9 mouse cellular contexts compared by ENCODE assay signal in the genomic region with DNA sequence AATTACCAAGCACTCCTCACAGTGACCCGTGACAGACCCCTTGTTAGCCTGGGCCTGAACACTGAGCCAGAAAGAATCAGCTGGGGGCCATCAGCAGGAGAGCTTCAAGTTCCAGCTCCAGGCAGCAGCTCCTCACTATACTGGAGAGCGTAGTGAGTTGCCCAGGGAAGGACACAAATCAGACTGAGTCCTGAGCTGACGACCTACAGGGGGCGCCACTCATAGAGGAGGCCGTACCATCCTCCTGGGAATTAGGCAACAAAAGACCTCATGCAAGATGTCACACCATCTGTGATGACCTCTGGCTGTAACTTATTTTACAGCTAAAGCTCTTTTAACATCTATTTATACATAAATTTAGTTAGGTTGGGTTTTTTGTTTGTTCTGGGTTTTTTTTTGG.
DNase-seq lines count a peak whose midpoint lies in the region; ATAC-seq and TF ChIP-seq lines count a peak whose summit lies in the region.
"Had no signal": no experiment of that assay in that cellular context is flagged by ENCODE, and none has a peak within 500 bp of the region (broad histone marks: within the 10 kb centered on the region; RNA-seq: fewer than 3 reads in every experiment).

No protein-coding gene starts in this region.

- H3K4me2 ChIP-seq in liver, embryonic 14.5 days (ENCODE audit: low read depth) = no peak overlapping the region

- no peak for TF ChIP-seq POLR2A in kidney, adult 2 months (IDR thresholded peaks at IDR 0.05; ENCODE audit: low read depth, low read length)

- no peaks in the 10 kb centered on the region for H3K36me3 ChIP-seq in E14TG2a.4 (ENCODE audit: insufficient read depth, low read length)
- H3K36me3 ChIP-seq in liver, embryonic 14.5 days (replicated peaks; ENCODE audit: control insufficient read depth, insufficient read depth, low read depth) = no peaks in the 10 kb centered on the region
- H3K36me3 ChIP-seq in kidney, adult 2 months (ENCODE audit: control insufficient read depth, insufficient read depth, low read length) = no peaks in the 10 kb centered on the region

- no peaks in the 10 kb centered on the region for H3K9me3 ChIP-seq in E14TG2a.4 (ENCODE audit: low read length)
- H3K9me3 ChIP-seq in liver, embryonic 14.5 days (ENCODE audit: control insufficient read depth, low read length) = no peaks in the 10 kb centered on the region

- peak; percentile 67 for TF ChIP-seq CTCF in layer of hippocampus, adult 2 months (conservative IDR thresholded peaks at IDR 0.05)
- peak; percentile 46 for TF ChIP-seq CTCF in E14TG2a.4 (conservative IDR thresholded peaks at IDR 0.05; ENCODE audit: low read length)
- peak; percentile 65 for TF ChIP-seq CTCF in liver, embryonic 14.5 days (IDR thresholded peaks at IDR 0.05; ENCODE audit: low read depth)
- TF ChIP-seq CTCF in kidney, adult 2 months (conservative IDR thresholded peaks at IDR 0.05; ENCODE audit: insufficient read depth, insufficient read length, low read depth, low read length) = no peak; the same call in 1 of the 2 replicates

- H3K27ac ChIP-seq in layer of hippocampus, adult 2 months = peak overlapping the region; percentile 84
- no peak overlapping the region for H3K27ac ChIP-seq in liver, embryonic 14.5 days
- no peak overlapping the region for H3K27ac ChIP-seq in kidney, adult 2 months (ENCODE audit: insufficient read depth, low read depth, low read length)

- no peaks in the 10 kb centered on the region; the same call in 1 of the 2 replicates for H3K27me3 ChIP-seq in E14TG2a.4 (ENCODE audit: insufficient read depth, low read length)
- no peaks in the 10 kb centered on the region for H3K27me3 ChIP-seq in liver, embryonic 14.5 days (ENCODE audit: control insufficient read depth, insufficient read depth, low read length)
- H3K27me3 ChIP-seq in kidney, adult 2 months (replicated peaks; ENCODE audit: control insufficient read depth, insufficient read depth, low read length) = no peaks in the 10 kb centered on the region

- H3K4me1 ChIP-seq in E14TG2a.4 (replicated peaks; ENCODE audit: low read depth, low read length) = peaks cover 7% of the 10 kb centered on the region
- no peaks in the 10 kb centered on the region for H3K4me1 ChIP-seq in liver, embryonic 14.5 days (replicated peaks; ENCODE audit: control insufficient read depth in 2 of 2, insufficient read depth in 2 of 2, low read length in 1 of 2)
- H3K4me1 ChIP-seq in kidney, adult 2 months (ENCODE audit: control insufficient read depth, insufficient read depth, low read length) = no peaks in the 10 kb centered on the region

- H3K4me3 ChIP-seq in layer of hippocampus, adult 2 months = no peak overlapping the region
- no peak overlapping the region for H3K4me3 ChIP-seq in E14TG2a.4 (replicated peaks; ENCODE audit: low read length)
- H3K4me3 ChIP-seq in liver, embryonic 14.5 days (ENCODE audit: insufficient read depth in 1 of 2, low read depth in 2 of 2, low read length in 2 of 2) = no peak overlapping the region
- H3K4me3 ChIP-seq in kidney, adult 2 months (ENCODE audit: insufficient read depth, low read depth, low read length) = no peak overlapping the region

- DNase-seq in layer of hippocampus, adult 2 months (ENCODE audit: low spot score in 2 of 2) = no peak
- no peak for DNase-seq in layer of hippocampus, adult 18-20 months (ENCODE audit: low spot score in 2 of 2)
- peak; percentile 54 to 60 for DNase-seq in B cell, adult 2 months
- no peak for DNase-seq in liver, embryonic 14.5 days (ENCODE audit: low read depth in 3 of 3, low spot score in 3 of 3)
- DNase-seq in lung, postnatal 4 days = no peak
- no peak for DNase-seq in kidney, adult 2 months
- DNase-seq: cerebellum, adult 11-12 months; lung, postnatal 14 days had no signal

- TF ChIP-seq EP300 in liver, embryonic 14.5 days (IDR thresholded peaks at IDR 0.05; ENCODE audit: low read depth) = no peak

- no peak overlapping the region for H3K9ac ChIP-seq in liver, embryonic 14.5 days (replicated peaks)

- 55% methylated on average over 5 of the region's 5 CpGs for WGBS in liver, embryonic 14.5 days (ENCODE audit: insufficient replicate concordance)
- WGBS in kidney, adult 2 months = 52% methylated on average over 5 of the region's 5 CpGs

- no peak for ATAC-seq in liver, embryonic 14.5 days (ENCODE audit: insufficient read depth)

Comparison
In these comparisons a context has a peak if more than half of its experiments do, and no peak if none do; other contexts are left out.
1. DNase-seq: peak in B cell, adult 2 months (2 of 2); none in layer of hippocampus, adult 2 months (0 of 2), layer of hippocampus, adult 18-20 months (0 of 2), liver, embryonic 14.5 days (0 of 3), lung, postnatal 4 days (0 of 2) and kidney, adult 2 months (single experiment).